Mouse (Mus musculus) hindbrain, postnatal 0 days (tissue): ENCODE results near the gene Nme9. TPM values are rescaled to one million over a fixed set of nuclear protein-coding genes. Genes with fewer than 3 reads are reported as not detected.
A peak's percentile ranks its signal among the peaks of the same experiment; 100 is the strongest.

Experiments used
- ATAC-seq: fragments of 200-750 bp; cut with Nextera tagmentation; 2 replicates; pipeline ENCODE4 v1.8.0; 2017; ENCODE audit warnings: mild to moderate bottlenecking, moderate TSS enrichment, moderate library complexity
- DNase-seq: peaks from one replicate; pipeline ENCODE4 v3.0.0-alpha.2; 2015; ENCODE audit warnings: low spot score
- H3K27ac ChIP-seq: fragments of 300-500 bp; sonication (generic); 2 replicates; pipeline ENCODE4 v1.5.1; 2014; ENCODE audit warnings: mild to moderate bottlenecking
- H3K27me3 ChIP-seq: fragments of 300-500 bp; sonication (generic); 2 replicates; pipeline ENCODE4 v1.6.1; 2014; ENCODE audit warnings: low read length, mixed read lengths; ENCODE audit not compliant: insufficient read depth
- H3K36me3 ChIP-seq: fragments of 300-500 bp; sonication (generic); 2 replicates; pipeline ENCODE4 v1.6.1; 2014; ENCODE audit warnings: low read length, mixed read lengths; ENCODE audit not compliant: insufficient read depth
- H3K4me1 ChIP-seq: fragments of 300-500 bp; sonication (generic); 2 replicates; pipeline ENCODE4 v1.6.1; 2014; ENCODE audit warnings: antibody characterized with exemption, low read length, mixed read lengths; ENCODE audit not compliant: insufficient read depth
- H3K4me2 ChIP-seq: fragments of 300-500 bp; sonication (generic); 2 replicates; pipeline ENCODE4 v1.6.1; 2014; ENCODE audit warnings: low read depth, mild to moderate bottlenecking, low read length, moderate library complexity, mixed read lengths
- H3K4me3 ChIP-seq: fragments of 300-500 bp; sonication (generic); 2 replicates; pipeline ENCODE4 v1.5.1; 2014; ENCODE audit warnings: low read length
- H3K9ac ChIP-seq: fragments of 300-500 bp; sonication (generic); replicated peaks from 2 replicates; pipeline ENCODE4 v1.6.1; 2014; ENCODE audit warnings: mild to moderate bottlenecking, low read length, moderate library complexity, mixed read lengths
- H3K9me3 ChIP-seq: fragments of 300-500 bp; sonication (generic); 2 replicates; pipeline ENCODE4 v1.6.1; 2016; ENCODE audit warnings: low read length, mixed read lengths
- CTCF ChIP-seq: IDR thresholded peaks from 2 replicates; pipeline ENCODE4 v1.5.1; 2016; ENCODE audit warnings: antibody characterized with exemption, control low read depth, low read depth
- WGBS: fragments of 180-500 bp; shearing (Covaris S2); extraction: QIAGEN DNeasy Blood & Tissue Kit; methylation state at CpG from one replicate; pipeline ENCODE4 v1.1.7; 2014; 5-methylcytosine and 5-hydroxymethylcytosine counted together
- polyA plus RNA-seq: library from polyadenylated mRNA; unstranded; fragments of >200 nt; fragmentation: Nextera tagmentation; extraction: Ambion mirVana; gene quantifications from 2 replicates; pipeline ENCODE4 v1.2.1, GENCODE M21; 2015
- total RNA-seq: library from RNA; depleted of rRNA; stranded (reverse); fragments of >200 nt; gene quantifications from 2 replicates; pipeline ENCODE4 v1.2.3, GENCODE M21; 2014

Nme9 gene
- total and polyA plus RNA-seq, 2 experiments from 2014 or later: 0.64 to 1.0 TPM

GRCm38 (mm10) chr9:99436182-99437030 lies 14.9 kb upstream of the Nme9 start:
- DNase-seq (peak; percentile 85), ATAC-seq (peak; percentile 76)
- Histone ChIP-seq H3K4me1 (peaks cover 28% of the 10 kb centered on the region), H3K36me3 (no peaks in the 10 kb centered on the region), H3K27ac (peak overlapping the region; percentile 94), H3K9ac (peak overlapping the region; percentile 91), H3K27me3 (no peaks in the 10 kb centered on the region), H3K4me2 (peak overlapping the region; percentile 90), H3K9me3 (no peaks in the 10 kb centered on the region), H3K4me3 (peak overlapping the region; percentile 89)
- TF ChIP-seq CTCF: no peak
- under 1% methylated on average over 56 of the region's 86 CpGs for WGBS

GRCm38 (mm10) chr9:99437031-99437764 lies 14.1 kb upstream of the Nme9 start, which contains the start of gene Mras:
Gene Mras (minus strand): TSS chr9:99437381.
- WGBS: 13% methylated on average over 27 of the region's 27 CpGs
- 0 out of 2 replicates have a peak, but pooled peaks have one; percentile 2 for ATAC-seq
- H3K9ac ChIP-seq: peak within 1 kb of the TSS; percentile 91

GRCm38 (mm10) chr9:99437781-99438565 lies 13.3 kb upstream of the Nme9 start:
- WGBS: 82% methylated on average over 12 of the region's 12 CpGs
- TF ChIP-seq CTCF: no peak
- Histone ChIP-seq H3K4me2 (peak overlapping the region; percentile 90; the same call in 1 of the 2 replicates), H3K27ac (no peak overlapping the region), H3K4me1 (peaks cover 23% of the 10 kb centered on the region), H3K27me3 (no peaks in the 10 kb centered on the region), H3K9ac (no peak overlapping the region), H3K36me3 (no peaks in the 10 kb centered on the region), H3K9me3 (no peaks in the 10 kb centered on the region), H3K4me3 (no peak overlapping the region)
- DNase-seq (no peak), ATAC-seq (no peak)

More at GRCm38 (mm10) chr9:99437031-99437764, 14.1 kb upstream of the Nme9 start, which contains the start of gene Mras:
- no peaks in the 10 kb centered on the region for H3K36me3 ChIP-seq
- no peak for DNase-seq
- peak within 1 kb of the TSS; percentile 94 for H3K27ac ChIP-seq
- H3K9me3 ChIP-seq: no peaks in the 10 kb centered on the region
- H3K4me1 ChIP-seq: peaks cover 28% of the 10 kb centered on the region
- H3K4me2 ChIP-seq: peak within 1 kb of the TSS; percentile 90
- no peak for TF ChIP-seq CTCF
- peak within 1 kb of the TSS; percentile 89 for H3K4me3 ChIP-seq
- H3K27me3 ChIP-seq: no peaks in the 10 kb centered on the region

GRCm38 (mm10) chr9:99439064-99439463 lies 12.2 kb upstream of the Nme9 start:
- Histone ChIP-seq H3K9ac (no peak overlapping the region), H3K4me3 (no peak overlapping the region), H3K4me2 (no peak overlapping the region), H3K27ac (no peak overlapping the region), H3K27me3 (no peaks in the 10 kb centered on the region), H3K9me3 (no peaks in the 10 kb centered on the region), H3K4me1 (peaks cover 18% of the 10 kb centered on the region), H3K36me3 (no peaks in the 10 kb centered on the region)
- ATAC-seq: no peak
- no peak for DNase-seq
- WGBS: 67% methylated on average over 8 of the region's 8 CpGs
- no peak for TF ChIP-seq CTCF

DNA sequence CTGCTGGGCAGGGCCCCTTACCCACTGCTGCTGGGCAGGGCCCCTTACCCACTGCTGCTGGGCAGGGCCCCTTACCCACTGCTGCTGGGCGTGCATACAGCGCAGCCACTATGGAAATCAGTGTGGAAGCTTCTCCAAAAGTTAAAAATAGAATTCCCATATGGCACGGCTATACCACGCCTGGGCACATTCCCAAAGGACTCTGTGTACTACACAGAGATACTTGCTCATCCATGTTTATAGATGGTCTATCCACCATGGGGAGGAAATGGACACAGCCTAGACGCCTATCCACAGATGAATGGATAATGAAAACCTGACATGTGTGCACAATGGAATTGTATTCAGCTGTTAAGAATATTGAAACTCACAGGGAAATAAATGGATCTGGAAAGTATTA lies 10.3 kb upstream of the Nme9 start:
- ATAC-seq: no peak
- no peak overlapping the region for H3K4me3 ChIP-seq
- whole genome bisulfite sequencing: 68% methylated on average over 5 of the region's 5 CpGs

More for the DNA sequence above, 10.3 kb upstream of the Nme9 start:
- no peaks in the 10 kb centered on the region for H3K36me3 ChIP-seq
- TF ChIP-seq CTCF: no peak
- no peak for DNase-seq
- no peaks in the 10 kb centered on the region for H3K9me3 ChIP-seq
- H3K27ac ChIP-seq: no peak overlapping the region
- no peak overlapping the region for H3K9ac ChIP-seq
- peaks cover 7% of the 10 kb centered on the region; the same call in 1 of the 2 replicates for H3K4me1 ChIP-seq
- H3K27me3 ChIP-seq: no peaks in the 10 kb centered on the region
- H3K4me2 ChIP-seq: no peak overlapping the region
